Mouse (Mus musculus) small intestine, adult 2 months (tissue): ENCODE measurements around the gene Diaph3. TPM values are rescaled to one million over a fixed set of nuclear protein-coding genes. Genes with fewer than 3 reads are reported as not detected.

Source experiments
- H3K27ac ChIP-seq: fragments of 200-500 bp; 2 replicates; pipeline ENCODE4 v1.5.1; 2012; ENCODE audit warnings: low read depth, low read length, control low read depth, inconsistent platforms; ENCODE audit not compliant: insufficient read depth
- H3K27me3 ChIP-seq: fragments of 200-500 bp; 2 replicates; pipeline ENCODE4 v1.6.1; 2012; ENCODE audit warnings: mild to moderate bottlenecking, moderate library complexity, low read length, inconsistent platforms; ENCODE audit not compliant: control insufficient read depth, insufficient read depth
- H3K36me3 ChIP-seq: fragments of 200-500 bp; 2 replicates; pipeline ENCODE4 v1.6.1; 2012; ENCODE audit warnings: mild to moderate bottlenecking, low read length, control low read depth, inconsistent platforms; ENCODE audit not compliant: control insufficient read depth, insufficient read depth
- H3K4me1 ChIP-seq: fragments of 200-500 bp; 2 replicates; pipeline ENCODE4 v1.6.1; 2012; ENCODE audit warnings: low read length, inconsistent platforms, mixed read lengths; ENCODE audit not compliant: control insufficient read depth, insufficient read depth, insufficient read length
- H3K4me3 ChIP-seq: fragments of 200-500 bp; 2 replicates; pipeline ENCODE4 v1.5.1; 2012; ENCODE audit warnings: low read depth, mild to moderate bottlenecking, control low read depth, inconsistent platforms, low read length, moderate library complexity
- CTCF ChIP-seq: fragments of 200-500 bp; IDR thresholded peaks from 2 replicates; pipeline ENCODE4 v1.5.1; 2012; ENCODE audit warnings: low read depth, mild to moderate bottlenecking, control low read depth, inconsistent platforms, low read length, moderate library complexity, mixed read lengths; ENCODE audit not compliant: insufficient replicate concordance, insufficient read length; ENCODE audit errors: extremely low read depth
- POLR2A ChIP-seq: fragments of 200-500 bp; IDR thresholded peaks from 2 replicates; pipeline ENCODE4 v1.6.1; 2012; ENCODE audit warnings: low read depth, mild to moderate bottlenecking, control low read depth, inconsistent platforms, low read length, moderate library complexity
- WGBS: fragments of 180-500 bp; shearing (Covaris S2); methylation state at CpG from one replicate; pipeline ENCODE4 v1.1.7; 2018; 5-methylcytosine and 5-hydroxymethylcytosine counted together
- polyA plus RNA-seq: library from polyadenylated mRNA; depleted of rRNA; stranded (reverse); fragments of >200 nt; gene quantifications from 2 replicates; pipeline ENCODE4 v1.2.3, GENCODE M21; 2012

Diaph3 gene
- polyA plus RNA-seq, 1 experiment = 0.29 TPM

DNA sequence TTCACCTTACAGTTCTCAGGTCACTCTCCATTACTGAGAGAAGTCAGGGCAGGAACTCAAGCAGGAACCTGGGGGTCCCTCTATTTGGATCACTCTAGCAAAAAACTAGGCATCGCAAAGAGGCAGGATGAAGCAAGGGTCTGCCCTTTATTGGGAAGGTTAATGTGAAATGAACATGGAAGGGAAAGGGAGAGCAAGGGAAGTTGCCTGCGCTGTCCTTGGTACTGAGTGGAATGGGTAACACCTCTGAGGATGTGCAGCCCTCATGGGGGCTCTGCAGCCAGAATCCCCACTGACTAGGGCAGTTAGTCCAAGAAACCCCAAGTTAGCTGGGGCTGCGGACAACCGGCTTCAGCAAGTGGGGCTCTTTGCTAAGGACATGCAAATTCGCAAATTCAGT lies 507.2 kb downstream of the Diaph3 start:
- WGBS = 72% methylated on average over 5 of the region's 5 CpGs
- no peak overlapping the region for H3K4me3 ChIP-seq
- H3K36me3 ChIP-seq = no peaks in the 10 kb centered on the region
- no peaks in the 10 kb centered on the region for H3K27me3 ChIP-seq
- H3K27ac ChIP-seq = no peak overlapping the region
- no peaks in the 10 kb centered on the region for H3K4me1 ChIP-seq
- TF ChIP-seq CTCF (no peak), POLR2A (no peak)

DNA sequence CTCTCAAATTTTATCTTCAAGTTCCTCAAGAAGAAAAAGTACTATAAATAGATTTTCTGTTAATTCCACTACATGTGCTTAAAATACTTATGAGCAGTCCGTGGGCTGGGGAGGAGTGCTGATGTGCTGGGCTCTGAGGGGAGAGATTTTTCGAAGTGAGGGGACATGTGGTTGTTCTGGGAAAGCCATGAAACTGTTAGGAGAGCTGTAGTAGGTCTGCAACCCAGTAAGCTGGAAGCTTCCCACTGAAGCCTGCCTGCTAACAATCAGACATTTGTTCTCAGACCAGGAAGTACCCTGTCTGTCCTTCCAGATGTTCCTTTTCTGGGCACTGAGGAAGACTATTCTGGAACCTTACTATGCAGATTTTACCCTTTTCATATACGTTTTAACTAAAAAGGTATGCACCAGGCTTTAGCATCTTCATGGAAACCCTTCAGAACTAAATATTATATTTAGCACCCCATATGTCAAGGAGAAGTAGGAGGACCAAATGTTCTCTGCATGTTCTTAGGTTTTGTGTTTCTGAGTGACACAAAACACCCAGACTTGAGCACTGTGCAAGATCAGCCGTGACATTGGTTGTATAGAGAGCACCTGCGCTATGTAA lies 516.1 kb downstream of the Diaph3 start:
- H3K4me3 ChIP-seq = no peak overlapping the region
- H3K36me3 ChIP-seq = no peaks in the 10 kb centered on the region
- no peaks in the 10 kb centered on the region for H3K27me3 ChIP-seq
- H3K4me1 ChIP-seq = no peaks in the 10 kb centered on the region
- H3K27ac ChIP-seq = no peak overlapping the region
- WGBS = 82% methylated on average over 5 of the region's 5 CpGs
- TF ChIP-seq POLR2A = no peak
- TF ChIP-seq CTCF = no peak

DNA sequence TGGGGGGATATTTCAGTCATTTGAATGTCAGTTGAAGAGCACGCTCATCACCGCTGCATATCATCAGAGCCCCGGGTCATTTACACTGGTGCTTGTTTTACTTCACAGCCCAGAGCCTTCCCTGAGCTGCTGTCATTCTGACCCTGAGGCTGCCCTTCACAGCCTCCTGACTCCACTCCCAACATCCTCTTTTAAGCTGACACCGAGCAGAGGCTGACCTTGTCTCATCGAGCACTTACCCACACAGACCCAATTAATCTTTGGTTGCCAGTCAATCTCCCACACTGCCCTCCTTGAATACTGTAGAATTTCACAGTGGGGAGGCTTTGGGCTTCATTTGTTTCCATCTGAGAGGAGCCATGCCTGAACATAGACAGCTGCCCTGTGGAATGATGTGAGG lies 521.4 kb downstream of the Diaph3 start:
- WGBS = 78% methylated on average over 5 of the region's 5 CpGs

More for the DNA sequence above, 521.4 kb downstream of the Diaph3 start:
- Histone ChIP-seq H3K27ac (no peak overlapping the region), H3K4me3 (no peak overlapping the region), H3K36me3 (no peaks in the 10 kb centered on the region), H3K4me1 (no peaks in the 10 kb centered on the region), H3K27me3 (no peaks in the 10 kb centered on the region)
- TF ChIP-seq POLR2A (no peak), CTCF (no peak)
